ENCODE assay signal across 9 mouse cellular contexts in genomic region chr12:109612392-109613385, GRCm38 (mm10). TPM values are rescaled to one million over a fixed set of nuclear protein-coding genes. Genes with fewer than 3 reads are reported as not detected.
DNase-seq lines count a peak whose midpoint lies in the region; ATAC-seq and TF ChIP-seq lines count a peak whose summit lies in the region.
"Had no signal": no experiment of that assay in that cellular context is flagged by ENCODE, and none has a peak within 500 bp of the region (broad histone marks: within the 10 kb centered on the region; RNA-seq: fewer than 3 reads in every experiment).

No protein-coding gene starts in this region.

- no peak for ATAC-seq in forebrain, embryonic 11.5 days (replicated peaks; ENCODE audit: low FRiP score)
- ATAC-seq in limb, embryonic 12.5 days (ENCODE audit: insufficient number of reproducible peaks, insufficient read depth, low FRiP score, low TSS enrichment, low read depth), result no peak
- ATAC-seq in neural tube, embryonic 15.5 days (ENCODE audit: low FRiP score), result no peak

- H3K4me2 ChIP-seq in forebrain, embryonic 11.5 days (ENCODE audit: low read depth, low read length, severe bottlenecking), result peak overlapping the region; percentile 54
- peak overlapping the region; percentile 51 for H3K4me2 ChIP-seq in limb, embryonic 12.5 days
- H3K4me2 ChIP-seq in neural tube, embryonic 15.5 days, result peak overlapping the region; percentile 55

- DNase-seq in layer of hippocampus, adult 2 months (ENCODE audit: low spot score in 2 of 2), result no peak
- DNase-seq in layer of hippocampus, adult 8-10 months (ENCODE audit: low spot score in 2 of 2), result no peak
- DNase-seq in forebrain, embryonic 11.5 days (ENCODE audit: low spot score), result peak; percentile 68
- DNase-seq in gastrocnemius, postnatal 14 days, result no peak
- no peak for DNase-seq in adipocyte (ENCODE audit: low spot score)
- DNase-seq in urinary bladder, postnatal 25 days (ENCODE audit: low spot score), result no peak
- DNase-seq: lung, adult 18-20 months had no signal

- H3K9me3 ChIP-seq in forebrain, embryonic 11.5 days (ENCODE audit: control insufficient read depth, low read length), result peaks cover 13% of the 10 kb centered on the region; the same call in 1 of the 2 replicates
- H3K9me3 ChIP-seq in limb, embryonic 12.5 days, result peaks cover 21% of the 10 kb centered on the region; the same call in 1 of the 2 replicates
- H3K9me3 ChIP-seq in neural tube, embryonic 15.5 days (replicated peaks), result no peaks in the 10 kb centered on the region

- no peaks in the 10 kb centered on the region for H3K27me3 ChIP-seq in forebrain, embryonic 11.5 days (ENCODE audit: control insufficient read depth, insufficient read depth, low read length)
- peaks cover 21% of the 10 kb centered on the region for H3K27me3 ChIP-seq in limb, embryonic 12.5 days
- no peaks in the 10 kb centered on the region for H3K27me3 ChIP-seq in neural tube, embryonic 15.5 days (replicated peaks)

- no peak overlapping the region for H3K27ac ChIP-seq in layer of hippocampus, adult 2 months
- no peak overlapping the region for H3K27ac ChIP-seq in forebrain, embryonic 11.5 days (ENCODE audit: low read depth, low read length)
- 0 out of 2 replicates have a peak overlapping the region, but pooled peaks have one; percentile 23 for H3K27ac ChIP-seq in limb, embryonic 12.5 days
- no peak overlapping the region for H3K27ac ChIP-seq in neural tube, embryonic 15.5 days (replicated peaks)

- no peak overlapping the region for H3K4me3 ChIP-seq in layer of hippocampus, adult 2 months
- peak overlapping the region; percentile 29 for H3K4me3 ChIP-seq in forebrain, embryonic 11.5 days (ENCODE audit: low read depth, low read length)
- H3K4me3 ChIP-seq in limb, embryonic 12.5 days (replicated peaks), result peak overlapping the region; percentile 29
- peak overlapping the region; percentile 28 for H3K4me3 ChIP-seq in neural tube, embryonic 15.5 days (replicated peaks)

- peak overlapping the region; percentile 44; the same call in 1 of the 2 replicates for H3K9ac ChIP-seq in forebrain, embryonic 11.5 days (ENCODE audit: low read length)
- no peak overlapping the region for H3K9ac ChIP-seq in limb, embryonic 12.5 days (replicated peaks)
- 0 out of 2 replicates have a peak overlapping the region, but pooled peaks have one; percentile 0 for H3K9ac ChIP-seq in neural tube, embryonic 15.5 days (replicated peaks)

- peaks cover 5% of the 10 kb centered on the region; the same call in 1 of the 2 replicates for H3K4me1 ChIP-seq in forebrain, embryonic 11.5 days (replicated peaks; ENCODE audit: control insufficient read depth, insufficient read depth, low read length)
- H3K4me1 ChIP-seq in limb, embryonic 12.5 days (replicated peaks), result peaks cover 28% of the 10 kb centered on the region
- peaks cover 20% of the 10 kb centered on the region for H3K4me1 ChIP-seq in neural tube, embryonic 15.5 days

- peaks cover 24% of the 10 kb centered on the region for H3K36me3 ChIP-seq in forebrain, embryonic 11.5 days (ENCODE audit: control insufficient read depth, insufficient read depth, low read length)
- H3K36me3 ChIP-seq in limb, embryonic 12.5 days, result peaks cover 78% of the 10 kb centered on the region
- H3K36me3 ChIP-seq in neural tube, embryonic 15.5 days, result peaks cover 73% of the 10 kb centered on the region

- peak; percentile 50 for TF ChIP-seq CTCF in layer of hippocampus, adult 2 months (conservative IDR thresholded peaks at IDR 0.05)

- WGBS in forebrain, embryonic 11.5 days, result 51% methylated on average over 29 of the region's 34 CpGs
- whole genome bisulfite sequencing in limb, embryonic 12.5 days, result 52% methylated on average over 34 of the region's 34 CpGs
- 46% methylated on average over 34 of the region's 34 CpGs for WGBS in neural tube, embryonic 15.5 days

- intact Hi-C loops in gastrocnemius, postnatal 14 days (cut with DNase I; ENCODE audit: low total_unique reads), result loop anchor here (10.0 kb wide), 1 partner anchor 708 kb away; no protein-coding TSS in a partner anchor

RNA-seq across cellular contexts. Expression of gene Rtl1, which starts 12.6 kb away (rescaled TPM):
- under 1 TPM; 0.10 to 0.15 TPM for total RNA-seq in layer of hippocampus, adult 2 months (2021)
- total RNA-seq in layer of hippocampus, adult 8-10 months (2022), result under 1 TPM in 3 of 4 experiments, not detected in 1; 0.08 to 0.13 (median 0.11) TPM
- polyA plus RNA-seq in forebrain, embryonic 11.5 days (2014; fragmentation: Nextera tagmentation; extraction: Ambion mirVana), result 0.97 and 1.2 TPM in 2 replicates
- polyA plus RNA-seq in limb, embryonic 12.5 days (2016; fragmentation: Nextera tagmentation; extraction: Ambion mirVana), result 1.5 and 1.7 TPM in 2 replicates
- 1.7 and 2.6 TPM in 2 replicates for polyA plus RNA-seq in neural tube, embryonic 15.5 days (2015; fragmentation: Nextera tagmentation; extraction: Ambion mirVana)
- total RNA-seq in gastrocnemius, postnatal 14 days (2021), result under 1 TPM; 0.18 to 0.31 TPM
